Mouse (Mus musculus): ENCODE measurements around the gene Vasp.

DNA sequence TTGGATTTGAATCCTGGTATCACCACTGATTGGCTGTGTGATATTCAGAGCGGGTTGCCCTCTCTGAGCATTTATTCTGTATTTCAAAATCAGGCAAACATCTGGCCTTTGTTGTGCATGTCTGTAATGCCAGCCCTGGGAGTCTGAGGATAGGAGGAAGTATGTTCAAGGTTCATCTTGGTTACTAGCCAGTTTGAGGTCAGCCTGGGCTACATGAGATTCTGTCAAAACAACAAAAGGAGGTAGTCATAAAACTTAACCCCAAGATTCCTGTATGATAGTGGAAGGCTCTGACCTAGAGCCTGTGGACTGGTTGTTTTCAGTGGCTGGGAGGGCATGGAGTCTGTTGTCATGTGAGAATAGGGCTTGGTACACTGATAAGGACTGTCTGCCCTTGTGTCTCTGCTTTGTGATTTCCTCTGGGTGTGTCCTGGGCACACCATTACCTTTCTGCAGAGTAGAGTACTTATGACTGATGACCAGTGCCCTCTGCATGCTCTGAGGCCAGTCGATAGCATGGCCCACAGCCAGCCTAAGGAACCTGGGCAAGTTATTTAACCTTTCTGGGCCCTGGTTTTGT lies 36.4 kb downstream of the Vasp start:
- TF ChIP-seq CTCF (IDR thresholded peaks at IDR 0.05; ENCODE audit: control insufficient read depth, insufficient read depth, insufficient read length), result no peak
- no peak for TF ChIP-seq USF1 (IDR thresholded peaks at IDR 0.05; ENCODE audit: low read depth)
- no peak for TF ChIP-seq MAX (IDR thresholded peaks at IDR 0.05)

Measured in C2C12 (cell line).